Mouse (Mus musculus) spleen, adult 18-20 months (tissue): Measurements from ENCODE around the gene Cacna1s.

Experiments
- DNase-seq, 2 experiments: peaks; one replicate each; pipeline ENCODE4 v3.0.0; 2022; ENCODE audit warnings: mixed read lengths in 2 of 2

The Cacna1s gene

GRCm38 (mm10) chr1:136138191-136138830 lies 85.8 kb downstream of the Cacna1s start:
- DNase-seq: no peak

DNA sequence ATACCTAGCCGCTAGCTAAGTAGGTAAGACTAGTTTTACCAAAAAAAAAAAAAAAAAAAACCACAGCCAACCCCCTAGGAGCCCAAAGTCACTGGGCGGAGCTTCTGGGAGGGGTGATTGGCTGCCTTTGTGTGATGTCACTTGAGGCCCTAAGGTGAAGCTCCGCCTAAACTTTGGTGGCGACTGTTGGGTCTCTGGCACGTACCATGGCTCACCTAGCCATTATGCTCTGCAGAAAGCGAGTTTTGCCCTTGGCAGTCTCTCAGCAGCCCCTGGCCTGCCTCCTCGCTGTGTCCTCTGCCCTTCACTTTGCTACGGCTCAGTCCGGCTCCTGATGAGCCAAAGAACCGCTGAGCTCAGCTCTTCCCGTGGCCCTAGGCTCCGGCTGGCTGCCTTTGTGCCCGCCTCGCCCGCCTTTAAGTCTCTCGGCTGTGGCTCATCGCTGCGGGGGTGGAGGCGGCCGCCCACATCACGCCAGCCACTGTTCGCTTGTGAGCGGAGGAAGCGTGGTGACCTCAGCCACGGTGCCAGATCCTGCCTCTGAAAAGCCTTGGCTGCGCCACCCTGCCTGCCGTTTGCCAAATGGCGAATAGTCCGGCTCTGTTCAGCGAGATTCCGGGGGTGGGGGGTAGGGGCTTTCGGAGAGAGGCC lies 87.6 kb downstream of the Cacna1s start:
- DNase-seq: peak; percentile 76 to 78

GRCm38 (mm10) chr1:136141176-136141950 lies 88.8 kb downstream of the Cacna1s start:
- no peak for DNase-seq

GRCm38 (mm10) chr1:136142336-136142735 lies 89.8 kb downstream of the Cacna1s start:
- DNase-seq: no peak

DNA sequence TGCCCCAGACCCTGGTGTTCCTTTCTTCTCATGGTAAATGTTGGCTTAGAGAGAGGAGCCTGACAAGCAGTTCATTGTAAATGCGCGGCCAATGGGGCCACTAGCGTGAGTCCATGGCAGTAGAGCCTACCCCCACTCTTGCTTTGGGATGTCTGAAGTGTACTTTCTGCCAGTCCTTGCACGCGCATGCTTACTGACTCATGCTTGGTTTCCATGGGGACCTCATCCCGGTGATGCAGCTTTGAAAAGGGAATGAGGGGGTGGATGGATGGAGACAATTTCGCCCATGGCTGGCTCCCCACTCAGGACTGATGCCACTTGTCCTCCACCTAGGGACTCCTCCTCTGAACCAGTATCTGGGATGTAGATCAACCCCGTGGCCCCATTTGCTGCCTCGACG lies 91.0 kb downstream of the Cacna1s start:
- DNase-seq: no peak

DNA sequence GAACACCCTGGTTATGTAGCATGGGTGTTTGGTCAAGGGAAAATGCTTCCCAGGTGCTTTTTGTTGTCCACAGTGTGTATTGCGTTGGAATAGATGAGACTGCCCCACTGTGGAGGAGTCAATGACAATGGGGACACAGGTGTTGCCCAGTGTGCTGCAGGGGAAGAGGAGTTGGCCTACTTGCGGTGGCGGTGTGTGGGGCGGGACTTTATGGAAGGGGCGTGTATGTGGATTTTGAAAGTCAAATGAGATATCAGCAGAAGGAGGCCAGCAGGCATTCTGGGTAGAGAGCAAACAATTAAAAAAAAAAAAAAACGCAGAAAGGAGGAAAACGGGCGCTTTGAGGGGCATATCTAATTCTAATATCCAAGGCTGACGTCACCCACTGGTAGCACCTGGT lies 97.2 kb downstream of the Cacna1s start:
- no peak for DNase-seq

DNA sequence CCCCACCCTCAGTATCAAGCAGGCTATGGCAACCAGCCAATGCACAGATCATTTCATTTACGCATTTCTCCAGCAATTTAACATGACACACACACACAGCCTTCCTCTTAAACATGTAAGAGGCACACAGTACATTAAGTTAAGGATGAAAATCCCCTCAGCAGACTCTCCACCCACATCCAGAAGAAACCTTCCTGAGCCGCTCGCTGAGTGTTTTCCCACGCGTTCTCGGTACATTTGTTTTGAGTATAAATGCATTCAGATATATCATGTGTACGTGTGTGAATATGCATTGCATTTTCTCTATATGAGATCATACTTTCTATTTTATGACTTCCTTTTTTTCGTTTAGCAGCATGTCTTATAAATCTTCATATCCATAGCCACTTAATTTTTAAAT lies 98.8 kb downstream of the Cacna1s start:
- no peak for DNase-seq

DNA sequence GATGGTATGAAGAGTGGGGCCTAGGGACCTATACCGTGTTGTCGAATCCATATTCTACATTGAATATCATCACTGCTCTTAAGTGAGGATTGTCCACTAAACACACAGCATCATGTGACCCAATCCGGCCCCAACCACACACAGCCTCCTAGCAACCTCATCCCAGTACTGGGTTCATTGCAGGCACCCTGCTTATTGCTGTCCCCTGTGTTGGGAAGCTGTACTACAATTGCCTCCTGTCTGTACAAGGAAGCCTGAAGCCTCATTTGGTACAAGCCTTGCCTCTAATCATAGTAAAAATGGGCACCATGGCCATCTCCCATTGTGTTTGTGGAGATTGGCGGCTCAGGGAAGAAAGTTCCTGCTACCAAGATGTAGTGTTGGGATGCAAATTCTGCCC lies 103.8 kb downstream of the Cacna1s start:
- DNase-seq: no peak

DNA sequence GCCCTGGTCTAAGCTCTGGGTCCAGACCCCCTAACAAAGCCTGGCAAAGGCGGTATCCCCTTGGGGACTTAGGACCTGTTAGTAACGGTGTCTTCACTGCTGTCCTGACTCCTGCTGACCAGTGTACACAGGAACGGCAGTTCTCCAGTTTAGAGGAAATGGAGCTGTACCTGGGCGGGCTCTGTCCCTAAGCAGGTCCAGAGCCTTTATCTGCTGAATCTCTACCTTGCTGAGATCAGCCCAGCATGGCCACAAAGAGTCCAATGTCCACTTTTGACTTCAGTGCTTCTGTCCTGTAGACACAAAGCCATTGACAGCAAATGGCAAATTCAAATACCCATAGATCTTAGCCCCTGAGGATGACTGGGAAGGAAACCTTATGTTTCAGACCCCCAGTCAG lies 104.4 kb downstream of the Cacna1s start:
- no peak for DNase-seq

GRCm38 (mm10) chr1:136159830-136160229 lies 107.3 kb downstream of the Cacna1s start:
- no peak for DNase-seq

- DNase-seq: no peak
Measured at GRCm38 (mm10) chr1:136160297-136160696, 107.7 kb downstream of the Cacna1s start.

DNA sequence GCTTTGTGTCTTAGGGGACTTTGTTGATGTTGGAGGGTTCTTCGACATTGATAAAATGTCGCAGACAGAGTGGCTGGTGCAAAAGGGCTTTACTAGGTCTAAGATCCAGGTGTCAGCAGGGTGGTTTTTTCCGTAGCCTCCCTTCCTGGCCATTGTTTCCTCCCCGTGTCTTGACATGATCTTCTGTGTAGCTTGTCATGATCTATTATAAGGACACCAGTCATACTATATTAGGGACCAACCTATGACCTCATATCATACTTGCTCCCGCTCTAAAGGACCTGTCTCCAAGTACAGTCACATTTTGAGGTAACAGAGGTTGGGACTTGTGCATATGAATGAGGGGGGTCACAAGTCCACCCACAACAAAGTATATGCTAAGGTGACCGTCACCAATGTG lies 108.4 kb downstream of the Cacna1s start:
- no peak for DNase-seq

DNA sequence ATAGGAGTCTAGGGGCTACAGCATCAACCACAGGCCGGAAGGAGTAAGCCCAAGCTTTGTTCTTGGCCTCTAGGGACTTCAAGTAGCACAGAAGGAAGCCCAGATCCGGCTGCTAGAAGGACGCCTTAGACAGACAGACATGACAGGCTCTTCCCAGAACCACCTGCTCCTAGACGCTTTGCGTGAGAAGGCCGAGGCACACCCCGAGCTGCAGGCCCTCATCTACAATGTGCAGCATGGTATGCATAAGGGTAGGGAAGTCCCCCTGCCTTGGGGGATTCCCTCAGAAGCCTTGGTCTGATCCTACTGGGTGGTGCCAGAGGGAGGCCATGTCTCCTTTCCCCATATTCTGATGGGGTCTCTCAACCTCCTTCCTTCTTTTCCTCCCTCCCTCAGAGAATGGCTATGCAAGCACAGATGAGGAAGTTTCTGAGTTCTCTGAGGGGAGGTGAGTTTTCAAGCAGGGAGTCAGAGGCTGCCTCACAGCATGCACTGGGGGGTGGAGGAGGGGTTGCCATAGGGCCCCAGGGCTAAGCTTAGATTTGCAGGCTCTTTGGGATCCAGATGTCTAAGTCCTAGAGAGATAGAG lies 108.9 kb downstream of the Cacna1s start:
- DNase-seq: no peak

GRCm38 (mm10) chr1:136165436-136165835 lies 112.9 kb downstream of the Cacna1s start:
- no peak for DNase-seq

DNA sequence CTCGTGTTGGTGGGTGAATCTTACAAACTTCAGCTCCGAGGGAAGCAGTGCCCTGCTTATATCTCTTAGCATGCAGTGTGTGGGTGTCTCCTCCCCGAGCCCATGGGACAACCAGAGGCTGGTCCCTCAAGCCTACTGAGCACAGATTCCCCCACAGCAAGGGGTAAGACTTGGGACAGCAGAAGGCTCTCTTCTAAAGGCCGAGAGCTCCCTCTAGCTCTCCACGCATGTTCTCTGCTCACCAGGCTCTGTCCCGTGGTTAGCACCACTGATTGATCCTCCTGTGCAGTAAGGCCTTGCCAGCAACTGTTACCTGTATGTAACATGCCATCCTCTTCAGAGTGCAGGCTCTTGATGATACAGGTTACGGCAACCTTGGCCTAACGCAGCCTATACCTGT lies 115.1 kb downstream of the Cacna1s start:
- no peak for DNase-seq
